Mouse (Mus musculus) left cerebral cortex, adult 9 months (tissue): ENCODE results near the gene Gm21983.

ENCODE experiments used
- DNase-seq, 2 experiments: peaks; one replicate each; pipeline ENCODE4 v3.0.0; 2022; ENCODE audit warnings: low spot score in 2 of 2

Gene Gm21983

GRCm38 (mm10) chr7:27180837-27181695 is at the start of gene Gm21983, which contains the start of gene Mia:
Gm21983 (minus strand) TSS chr7:27181086.
Mia (minus strand) TSS chr7:27181157.
- DNase-seq = no peak

- DNase-seq = no peak
Measured at GRCm38 (mm10) chr7:27228865-27229264, 48.0 kb upstream of the Gm21983 start.

GRCm38 (mm10) chr7:27228281-27228821 is 47.5 kb upstream of the Gm21983 start, which contains the start of gene Itpkc:
Itpkc (minus strand) TSS chr7:27228661.
- DNase-seq = peak; percentile 76 to 89

GRCm38 (mm10) chr7:27227676-27228075 is 46.8 kb upstream of the Gm21983 start:
- peak in 1 of 2 experiments; percentile 28 for DNase-seq

GRCm38 (mm10) chr7:27227276-27227675 is 46.4 kb upstream of the Gm21983 start:
- DNase-seq = no peak

- peak in 1 of 2 experiments; percentile 51 for DNase-seq
Measured at GRCm38 (mm10) chr7:27224877-27225575, 44.1 kb upstream of the Gm21983 start.

- no peak for DNase-seq
Measured at GRCm38 (mm10) chr7:27222538-27222937, 41.7 kb upstream of the Gm21983 start.

- DNase-seq = no peak
Measured at GRCm38 (mm10) chr7:27221939-27222338, 41.1 kb upstream of the Gm21983 start.

- no peak for DNase-seq
Measured at GRCm38 (mm10) chr7:27219937-27220336, 39.1 kb upstream of the Gm21983 start.

GRCm38 (mm10) chr7:27218586-27218985 is 37.7 kb upstream of the Gm21983 start:
- no peak for DNase-seq

- DNase-seq = no peak
Measured at GRCm38 (mm10) chr7:27212626-27213025, 31.7 kb upstream of the Gm21983 start.

- no peak for DNase-seq
Measured at GRCm38 (mm10) chr7:27203730-27204449, 23.0 kb upstream of the Gm21983 start.

- DNase-seq = no peak
Measured at GRCm38 (mm10) chr7:27198779-27199178, 17.9 kb upstream of the Gm21983 start.

GRCm38 (mm10) chr7:27198355-27198754 is 17.5 kb upstream of the Gm21983 start:
- no peak for DNase-seq

GRCm38 (mm10) chr7:27197634-27198033 is 16.7 kb upstream of the Gm21983 start:
- no peak for DNase-seq

GRCm38 (mm10) chr7:27197136-27197535 is 16.2 kb upstream of the Gm21983 start:
- no peak for DNase-seq

GRCm38 (mm10) chr7:27195681-27196611 is 15.1 kb upstream of the Gm21983 start, which contains the start of the genes BC024978 and Snrpa:
BC024978 (plus strand) TSS chr7:27195781.
Snrpa (minus strand) TSS chr7:27196271.
- peak; percentile 99 for DNase-seq

- no peak for DNase-seq
Measured at GRCm38 (mm10) chr7:27193731-27194130, 12.8 kb upstream of the Gm21983 start.

- no peak for DNase-seq
Measured at GRCm38 (mm10) chr7:27192434-27192833, 11.5 kb upstream of the Gm21983 start.

- DNase-seq = no peak
Measured at GRCm38 (mm10) chr7:27189271-27189931, 8.5 kb upstream of the Gm21983 start.
